Mouse (Mus musculus) erythroblast, embryonic 14.5 days (primary cell): ENCODE data around the gene Mrtfa. TPM values are rescaled to one million over a fixed set of nuclear protein-coding genes. Genes with fewer than 3 reads are reported as not detected.

ENCODE experiments used
- H3K27me3 ChIP-seq: 2 replicates; pipeline ENCODE4 v1.6.1; 2012; ENCODE audit warnings: inconsistent platforms; ENCODE audit not compliant: control insufficient read depth
- H3K36me3 ChIP-seq: 2 replicates; pipeline ENCODE4 v1.6.1; 2012; ENCODE audit warnings: mild to moderate bottlenecking, inconsistent platforms; ENCODE audit not compliant: control insufficient read depth
- H3K4me1 ChIP-seq: 2 replicates; pipeline ENCODE4 v1.6.1; 2012; ENCODE audit warnings: inconsistent platforms; ENCODE audit not compliant: control insufficient read depth
- H3K4me3 ChIP-seq: replicated peaks from 2 replicates; pipeline ENCODE3; 2012; ENCODE audit warnings: moderate library complexity, mild to moderate bottlenecking, inconsistent platforms
- H3K9me3 ChIP-seq: 2 replicates; pipeline ENCODE4 v1.6.1; 2012; ENCODE audit warnings: low read length, inconsistent platforms, mixed read lengths; ENCODE audit not compliant: control insufficient read depth
- GATA1 ChIP-seq: IDR thresholded peaks from 2 replicates; pipeline ENCODE4 v1.6.1; 2012; ENCODE audit warnings: low read length, inconsistent platforms, mixed read lengths
- TAL1 ChIP-seq: IDR thresholded peaks from 3 replicates; pipeline ENCODE4 v1.6.1; 2012; ENCODE audit warnings: low read length, inconsistent platforms, mixed read lengths
- polyA plus RNA-seq: library from polyadenylated mRNA; stranded (reverse); fragments of >175 nt; gene quantifications from 2 replicates; pipeline ENCODE4 v1.2.3, GENCODE M21; 2012

Gene Mrtfa
- polyA plus RNA-seq, 1 experiment, result 0.47 TPM

DNA sequence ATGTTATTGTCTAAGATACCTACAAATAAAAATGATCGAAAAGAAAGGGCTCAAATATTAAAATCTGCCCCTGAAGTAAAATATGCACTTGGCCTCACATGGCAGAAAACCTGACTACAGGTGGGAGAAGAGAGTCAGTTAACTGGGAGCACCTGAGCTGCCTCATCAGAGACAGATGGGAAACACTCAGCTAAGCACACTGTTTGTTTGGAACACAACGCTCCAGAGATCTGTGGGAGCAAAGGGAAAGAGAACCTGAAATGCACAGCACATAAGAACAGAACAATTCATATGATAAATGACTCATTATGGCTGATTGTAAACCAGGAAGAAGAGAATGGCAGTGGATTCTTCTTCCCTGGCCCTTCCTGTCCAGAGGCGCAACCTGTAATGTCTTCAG lies 87.1 kb downstream of the Mrtfa start:
- H3K4me1 ChIP-seq, result peaks cover 11% of the 10 kb centered on the region
- H3K36me3 ChIP-seq, result no peaks in the 10 kb centered on the region
- TF ChIP-seq GATA1, result no peak
- no peak for TF ChIP-seq TAL1
- H3K9me3 ChIP-seq, result no peaks in the 10 kb centered on the region
- no peak overlapping the region for H3K4me3 ChIP-seq
- H3K27me3 ChIP-seq, result no peaks in the 10 kb centered on the region

DNA sequence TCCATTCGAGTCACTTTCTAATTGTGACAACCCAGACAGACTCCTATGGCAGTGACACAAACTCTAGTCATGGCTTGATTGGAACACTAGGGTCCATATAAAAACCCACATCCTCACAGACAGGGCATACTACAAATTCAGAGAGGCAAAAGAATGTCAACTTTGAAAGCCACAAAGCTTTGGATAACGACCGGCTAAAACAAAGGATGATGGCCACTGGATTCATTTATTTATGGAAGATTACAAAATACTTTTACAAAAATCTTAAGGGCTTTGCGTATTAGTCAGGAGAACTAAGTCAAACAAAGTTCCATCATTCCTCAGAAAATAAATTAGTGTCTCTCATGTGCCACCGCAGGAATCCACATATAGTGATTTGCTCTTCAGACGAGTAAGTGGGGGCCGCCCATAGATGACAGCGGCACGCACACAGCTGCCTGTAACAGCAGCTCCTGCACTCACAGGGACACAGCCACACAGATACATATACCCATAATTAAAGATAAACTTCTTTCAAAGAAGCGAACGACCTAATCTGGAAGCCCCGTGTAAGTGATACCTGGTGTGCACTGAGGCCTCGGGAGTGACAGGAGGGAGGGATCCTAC lies 88.2 kb downstream of the Mrtfa start:
- Histone ChIP-seq H3K9me3 (no peaks in the 10 kb centered on the region), H3K36me3 (no peaks in the 10 kb centered on the region), H3K4me1 (peaks cover 13% of the 10 kb centered on the region), H3K4me3 (no peak overlapping the region), H3K27me3 (no peaks in the 10 kb centered on the region)
- TF ChIP-seq TAL1 (no peak), GATA1 (no peak)

DNA sequence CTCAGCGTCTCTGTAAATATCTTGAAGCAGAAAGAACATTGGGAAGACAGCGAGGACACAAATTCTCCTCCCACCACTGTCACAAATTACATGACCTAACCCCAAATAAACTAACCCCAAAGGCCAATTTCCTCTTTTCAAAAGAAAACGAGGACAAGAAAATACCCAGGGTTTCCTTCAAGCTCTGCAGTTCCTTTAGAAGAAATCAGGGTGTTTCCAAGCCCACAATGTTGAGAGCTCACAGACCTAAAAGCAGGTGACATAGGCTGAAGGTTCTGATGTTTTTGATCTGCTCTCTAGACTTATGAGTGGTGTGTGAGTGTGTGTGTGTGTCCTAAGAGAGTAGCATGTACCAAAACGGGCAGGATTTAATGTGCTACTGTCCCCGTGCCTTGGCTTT lies 89.2 kb downstream of the Mrtfa start:
- H3K27me3 ChIP-seq, result no peaks in the 10 kb centered on the region
- peaks cover 13% of the 10 kb centered on the region for H3K4me1 ChIP-seq
- H3K4me3 ChIP-seq, result no peak overlapping the region
- no peak for TF ChIP-seq TAL1
- no peak for TF ChIP-seq GATA1
- no peaks in the 10 kb centered on the region for H3K9me3 ChIP-seq
- no peaks in the 10 kb centered on the region for H3K36me3 ChIP-seq

DNA sequence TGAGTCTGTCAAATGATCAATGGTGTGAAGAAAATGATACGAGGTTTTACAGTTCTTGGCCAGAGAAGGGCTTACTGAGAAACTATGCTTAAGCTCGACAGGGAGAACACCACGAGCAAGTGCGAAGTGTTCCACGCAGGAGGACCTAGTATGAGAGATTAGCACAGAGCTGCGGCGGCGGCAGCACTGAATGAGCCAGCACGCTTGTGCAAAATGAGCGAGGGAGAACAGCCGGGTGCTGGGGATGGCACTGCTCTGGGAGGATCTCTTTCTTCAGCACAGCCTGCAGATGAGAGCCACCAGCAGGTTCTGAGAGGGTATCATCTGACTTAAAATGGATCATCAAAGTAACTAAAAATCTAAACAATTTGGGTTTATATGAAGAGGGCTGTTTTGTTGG lies 91.3 kb downstream of the Mrtfa start:
- no peaks in the 10 kb centered on the region for H3K9me3 ChIP-seq
- TF ChIP-seq TAL1 (no peak), GATA1 (no peak)

DNA sequence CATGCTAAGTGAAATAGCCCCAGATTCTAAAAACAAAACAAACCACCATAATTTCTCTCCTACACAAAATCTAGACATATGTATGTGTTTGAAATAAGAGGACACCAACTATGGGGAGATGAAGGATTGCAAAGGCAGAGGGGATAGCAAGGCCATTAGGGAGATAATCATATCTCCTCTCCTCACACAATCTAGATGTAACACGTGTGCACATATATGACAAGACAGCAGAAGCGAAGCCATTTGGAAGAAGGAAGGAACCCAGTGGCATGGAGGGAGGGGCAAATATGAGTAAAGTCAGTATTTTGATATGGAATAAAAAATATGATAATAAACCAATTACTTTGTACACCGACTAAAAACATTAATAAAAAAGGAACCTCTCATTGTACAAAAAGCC lies 91.9 kb downstream of the Mrtfa start:
- Histone ChIP-seq H3K9me3 (no peaks in the 10 kb centered on the region), H3K36me3 (no peaks in the 10 kb centered on the region), H3K4me1 (peaks cover 5% of the 10 kb centered on the region), H3K4me3 (no peak overlapping the region), H3K27me3 (no peaks in the 10 kb centered on the region)
- TF ChIP-seq TAL1 (no peak), GATA1 (no peak)

More for the DNA sequence above, 91.3 kb downstream of the Mrtfa start:
- no peaks in the 10 kb centered on the region for H3K36me3 ChIP-seq
- no peak overlapping the region for H3K4me3 ChIP-seq
- H3K4me1 ChIP-seq, result peaks cover 5% of the 10 kb centered on the region
- no peaks in the 10 kb centered on the region for H3K27me3 ChIP-seq

DNA sequence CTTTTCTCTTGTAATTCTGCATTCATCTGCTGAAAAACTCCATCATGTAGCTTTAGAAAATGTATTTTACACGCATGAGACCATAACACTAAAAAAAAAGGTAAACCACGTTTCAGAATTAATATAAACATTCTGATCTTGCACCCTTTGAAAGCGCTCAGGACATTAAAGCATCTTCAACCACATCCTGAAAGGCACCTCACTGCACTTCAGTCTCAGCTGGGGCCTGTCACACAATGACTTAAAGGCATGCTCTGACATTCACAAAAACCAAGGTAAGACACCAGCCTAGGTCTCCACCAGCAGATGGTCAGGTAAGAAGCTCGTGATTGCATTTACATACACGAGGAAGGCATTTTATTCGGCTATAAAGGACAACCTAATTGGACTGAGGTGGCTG lies 92.7 kb downstream of the Mrtfa start:
- TF ChIP-seq TAL1 (no peak), GATA1 (no peak)
- Histone ChIP-seq H3K4me1 (peaks cover 5% of the 10 kb centered on the region), H3K36me3 (no peaks in the 10 kb centered on the region), H3K27me3 (no peaks in the 10 kb centered on the region), H3K4me3 (no peak overlapping the region), H3K9me3 (no peaks in the 10 kb centered on the region)

DNA sequence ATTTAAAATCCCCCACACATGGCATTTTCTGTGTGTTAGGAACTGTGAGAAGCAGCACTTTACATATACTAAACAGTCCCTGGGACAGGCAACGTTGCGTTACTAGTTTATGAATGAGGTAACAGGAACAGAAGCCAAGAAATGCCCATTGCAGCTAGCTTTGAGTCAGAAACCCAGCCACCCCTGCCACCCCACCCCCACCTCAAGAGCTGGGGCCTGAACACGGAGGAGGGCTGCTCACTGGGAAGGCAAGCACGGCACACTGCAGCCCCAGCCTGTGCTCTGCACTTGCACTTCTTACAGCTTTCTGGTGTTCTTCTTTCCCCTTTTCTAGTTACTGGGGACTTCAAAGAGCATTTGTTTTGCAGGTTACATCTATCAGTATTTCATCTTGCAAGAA lies 93.1 kb downstream of the Mrtfa start:
- TF ChIP-seq GATA1 (no peak), TAL1 (no peak)
- H3K27me3 ChIP-seq, result no peaks in the 10 kb centered on the region
- H3K36me3 ChIP-seq, result no peaks in the 10 kb centered on the region
- no peak overlapping the region for H3K4me3 ChIP-seq
- H3K9me3 ChIP-seq, result no peaks in the 10 kb centered on the region
- peaks cover 5% of the 10 kb centered on the region for H3K4me1 ChIP-seq

DNA sequence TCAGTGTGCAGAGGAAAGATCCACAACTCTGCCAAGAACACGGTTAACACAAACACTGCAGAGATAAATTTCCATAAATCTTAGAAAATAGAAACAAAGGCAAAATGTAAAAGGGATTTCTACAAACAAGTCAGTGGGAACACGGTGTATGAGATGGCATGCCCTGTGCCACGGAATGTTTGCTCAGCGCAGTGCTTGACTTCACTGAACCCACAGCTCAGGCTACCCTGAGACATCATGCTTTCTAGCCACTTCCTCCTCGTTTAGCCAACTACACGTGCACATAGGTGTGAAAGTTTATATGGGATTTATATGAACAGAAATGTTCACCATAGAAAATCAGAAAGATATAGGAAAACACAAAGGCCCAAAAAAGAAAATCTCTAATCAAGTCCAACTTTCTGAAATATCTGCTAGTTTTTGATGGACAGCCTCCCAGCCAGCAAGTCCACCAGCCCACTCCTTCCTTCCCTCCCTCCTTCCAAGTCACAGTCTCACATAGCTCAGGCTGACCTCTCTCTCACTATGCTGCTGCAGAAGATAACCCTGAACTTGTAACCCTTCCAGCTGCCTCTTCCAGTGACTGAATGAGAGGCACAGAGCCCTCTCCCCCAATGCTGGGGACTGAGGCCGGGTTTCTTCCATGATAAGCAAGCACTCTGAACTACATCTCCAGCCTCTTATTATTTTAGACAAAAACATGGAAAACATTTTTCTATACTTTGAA lies 94.1 kb downstream of the Mrtfa start:
- Histone ChIP-seq H3K36me3 (no peaks in the 10 kb centered on the region), H3K4me1 (peaks cover 5% of the 10 kb centered on the region), H3K4me3 (no peak overlapping the region), H3K27me3 (no peaks in the 10 kb centered on the region), H3K9me3 (no peaks in the 10 kb centered on the region)
- no peak for TF ChIP-seq TAL1
- no peak for TF ChIP-seq GATA1

DNA sequence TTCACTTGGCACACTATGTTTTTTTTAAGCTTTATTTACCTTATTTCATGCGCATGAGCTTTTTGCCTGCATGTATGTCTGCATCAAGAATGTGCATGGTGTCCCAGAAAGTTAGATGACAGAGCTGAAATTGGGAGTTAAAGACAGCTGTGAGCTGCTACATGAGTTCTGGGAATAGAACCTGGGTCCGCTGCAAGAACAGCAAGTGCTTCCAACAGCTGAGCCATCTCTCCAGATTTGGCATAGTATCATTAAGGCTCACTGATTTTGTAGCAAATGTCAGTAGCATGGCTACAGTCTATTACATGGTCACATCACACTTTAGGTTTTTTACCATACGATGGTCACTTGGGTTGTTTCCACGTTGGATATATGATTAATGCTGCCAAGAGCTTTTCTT lies 97.5 kb downstream of the Mrtfa start:
- Histone ChIP-seq H3K4me3 (no peak overlapping the region), H3K9me3 (no peaks in the 10 kb centered on the region), H3K36me3 (no peaks in the 10 kb centered on the region), H3K27me3 (no peaks in the 10 kb centered on the region), H3K4me1 (peaks cover 2% of the 10 kb centered on the region; the same call in 1 of the 2 replicates)
- TF ChIP-seq TAL1, result no peak
- TF ChIP-seq GATA1, result no peak
